Mouse (Mus musculus) heart, embryonic 12.5 days (tissue): ENCODE results near the gene BC034090. TPM values are rescaled to one million over a fixed set of nuclear protein-coding genes. Genes with fewer than 3 reads are reported as not detected.
"Not testable (repeated sequence)": the region's sequence is repeated elsewhere in the genome, so short reads cannot be mapped to it uniquely, and the experiment has no call there.

Experiments used
- ATAC-seq: fragments of 200-750 bp; cut with Nextera tagmentation; 2 replicates; pipeline ENCODE4 v1.8.0; 2017; ENCODE audit warnings: moderate TSS enrichment, moderate library complexity; ENCODE audit not compliant: insufficient number of reproducible peaks, low FRiP score
- H3K27ac ChIP-seq: fragments of 300-500 bp; sonication (generic); 2 replicates; pipeline ENCODE4 v1.5.1; 2016; ENCODE audit warnings: mild to moderate bottlenecking, moderate library complexity; ENCODE audit not compliant: poor library complexity, severe bottlenecking
- H3K27me3 ChIP-seq: fragments of 300-500 bp; sonication (generic); replicated peaks from 2 replicates; pipeline ENCODE4 v1.6.1; 2016; ENCODE audit warnings: mild to moderate bottlenecking, moderate library complexity
- H3K36me3 ChIP-seq: fragments of 300-500 bp; sonication (generic); 2 replicates; pipeline ENCODE4 v1.6.1; 2016; ENCODE audit warnings: mild to moderate bottlenecking, moderate library complexity
- H3K4me1 ChIP-seq: fragments of 300-500 bp; sonication (generic); replicated peaks from 2 replicates; pipeline ENCODE4 v1.6.1; 2016; ENCODE audit warnings: mild to moderate bottlenecking
- H3K4me2 ChIP-seq: fragments of 300-500 bp; sonication (generic); 2 replicates; pipeline ENCODE4 v1.6.1; 2016; ENCODE audit warnings: mild to moderate bottlenecking, moderate library complexity
- H3K4me3 ChIP-seq: fragments of 300-500 bp; sonication (generic); 2 replicates; pipeline ENCODE4 v1.5.1; 2016; ENCODE audit warnings: mild to moderate bottlenecking
- H3K9ac ChIP-seq: fragments of 300-500 bp; sonication (generic); 2 replicates; pipeline ENCODE4 v1.6.1; 2016; ENCODE audit warnings: mild to moderate bottlenecking, moderate library complexity
- H3K9me3 ChIP-seq: fragments of 300-500 bp; sonication (generic); replicated peaks from 2 replicates; pipeline ENCODE4 v1.6.1; 2016; ENCODE audit warnings: mild to moderate bottlenecking, moderate library complexity
- WGBS: fragments of 180-500 bp; shearing (Covaris S2); methylation state at CpG from one replicate; pipeline ENCODE4 v1.1.7; 2016; 5-methylcytosine and 5-hydroxymethylcytosine counted together
- polyA plus RNA-seq: library from polyadenylated mRNA; unstranded; fragments of >200 nt; fragmentation: Nextera tagmentation; extraction: Ambion mirVana; gene quantifications from 2 replicates; pipeline ENCODE4 v1.2.1, GENCODE M21; 2016

Gene BC034090
- polyA plus RNA-seq, 1 experiment from 2014 or later = 9.0 TPM

DNA sequence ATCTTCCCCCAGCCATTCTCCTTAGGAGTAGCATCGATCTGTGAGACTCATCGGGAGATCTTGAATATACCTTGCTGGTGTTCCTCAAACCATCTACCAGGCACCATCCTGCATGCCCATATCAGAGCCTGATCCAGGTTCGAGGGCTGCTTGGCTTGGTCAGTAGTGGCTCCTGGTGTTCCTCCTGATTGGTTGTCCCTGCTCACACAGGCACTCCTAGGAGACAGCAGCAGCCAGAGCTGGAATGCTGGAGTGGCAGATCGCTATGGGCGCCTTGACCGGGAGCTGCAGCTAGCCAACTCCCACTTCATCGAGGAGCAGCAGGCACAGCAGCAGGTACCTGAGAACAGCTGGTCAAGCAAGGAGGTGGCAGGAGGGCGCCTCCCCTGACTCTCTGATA, 53.0 kb downstream of the BC034090 start:
- WGBS = 76% methylated on average over 8 of the region's 8 CpGs
- H3K27ac ChIP-seq = no peak overlapping the region
- H3K9ac ChIP-seq = no peak overlapping the region
- no peak overlapping the region for H3K4me3 ChIP-seq
- no peaks in the 10 kb centered on the region for H3K27me3 ChIP-seq
- no peaks in the 10 kb centered on the region for H3K9me3 ChIP-seq
- peaks cover 14% of the 10 kb centered on the region for H3K4me1 ChIP-seq
- peaks cover 74% of the 10 kb centered on the region for H3K36me3 ChIP-seq
- no peak overlapping the region for H3K4me2 ChIP-seq
- no peak for ATAC-seq

DNA sequence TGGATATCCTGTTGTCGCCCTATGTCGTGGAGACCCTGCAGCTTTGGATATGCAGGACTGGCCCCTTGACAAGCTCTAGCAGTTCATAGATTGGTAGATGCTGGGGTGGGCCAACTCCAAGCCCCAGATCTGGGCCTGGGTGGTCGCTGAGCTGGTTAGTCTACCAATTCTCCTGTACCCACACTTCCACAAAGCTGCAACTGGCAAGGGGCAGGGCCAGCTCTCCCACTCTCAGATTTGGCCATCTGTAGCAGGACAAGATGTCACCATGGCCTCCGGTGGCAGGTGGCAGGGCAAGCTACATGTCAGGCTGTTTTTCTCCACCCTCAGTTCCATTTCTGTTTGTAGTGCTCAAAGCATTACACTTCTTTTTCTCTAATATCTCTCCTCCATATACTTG, 55.6 kb downstream of the BC034090 start:
- peaks cover 15% of the 10 kb centered on the region for H3K4me1 ChIP-seq
- H3K27ac ChIP-seq = no peak overlapping the region
- H3K9ac ChIP-seq = no peak overlapping the region
- H3K27me3 ChIP-seq = no peaks in the 10 kb centered on the region
- 89% methylated on average over 4 of the region's 4 CpGs for WGBS
- H3K4me2 ChIP-seq = no peak overlapping the region
- peaks cover 54% of the 10 kb centered on the region for H3K36me3 ChIP-seq
- H3K9me3 ChIP-seq = no peaks in the 10 kb centered on the region
- ATAC-seq = no peak
- no peak overlapping the region for H3K4me3 ChIP-seq

DNA sequence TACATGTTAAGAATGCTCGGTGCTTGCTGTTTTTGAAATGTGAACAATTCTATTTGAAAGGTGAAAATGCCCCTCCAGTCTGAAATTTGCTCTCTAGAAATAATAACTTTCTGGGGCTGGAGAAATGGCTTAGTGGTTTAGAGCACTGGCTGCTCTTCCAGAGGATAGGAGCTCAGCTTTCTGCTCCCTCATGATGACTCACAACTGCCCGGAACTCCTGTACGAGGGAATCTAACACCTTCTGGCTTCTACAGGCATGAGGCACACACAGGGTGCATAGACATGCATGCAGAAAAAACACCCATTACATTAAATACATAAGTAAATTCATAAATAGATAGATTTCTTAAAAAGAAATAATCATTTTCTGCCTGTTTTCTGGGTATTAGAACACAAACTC, 60.1 kb downstream of the BC034090 start:
- 61% methylated on average over 3 of the region's 3 CpGs for WGBS

DNA sequence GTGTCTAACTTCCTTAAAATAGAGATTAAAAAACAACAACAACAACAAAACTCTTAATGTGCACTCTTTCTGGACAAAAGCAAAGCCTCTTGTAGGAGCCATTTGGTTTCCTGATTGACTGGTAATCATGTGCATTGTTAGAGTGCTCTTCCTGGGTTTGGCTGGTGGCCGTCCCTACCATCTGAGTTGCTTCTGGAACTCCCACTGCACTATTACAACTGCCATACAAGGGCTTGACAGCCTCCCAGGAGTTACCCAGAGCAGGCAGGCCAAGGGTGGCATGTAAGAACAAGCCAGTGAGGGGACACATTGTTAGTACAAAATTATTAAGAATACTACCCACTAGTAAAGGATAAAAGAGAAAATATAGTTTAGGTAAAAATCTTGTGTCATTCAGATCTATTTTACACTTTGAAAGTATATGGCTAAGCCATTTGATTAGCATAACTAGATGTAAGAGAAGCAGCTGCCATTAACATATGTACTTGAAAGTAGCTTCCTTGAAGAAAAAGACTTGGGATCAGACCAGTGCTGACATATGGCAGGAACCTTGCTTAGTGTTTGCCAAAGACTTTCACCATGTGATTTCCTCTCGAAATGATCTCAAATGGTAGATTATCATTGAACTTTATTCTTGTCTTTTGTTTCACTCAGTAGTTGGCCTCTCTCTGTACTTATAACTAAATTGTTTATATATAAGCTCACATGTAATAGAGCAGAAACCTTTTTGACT, 65.9 kb downstream of the BC034090 start:
- WGBS = 78% methylated on average over 2 of the region's 2 CpGs
- Histone ChIP-seq H3K9ac (no peak overlapping the region), H3K9me3 (no peaks in the 10 kb centered on the region), H3K4me3 (no peak overlapping the region), H3K27ac (no peak overlapping the region), H3K27me3 (no peaks in the 10 kb centered on the region), H3K4me2 (no peak overlapping the region), H3K36me3 (peaks cover 71% of the 10 kb centered on the region), H3K4me1 (peaks cover 9% of the 10 kb centered on the region)
- ATAC-seq = no peak

More for the DNA sequence above, 60.1 kb downstream of the BC034090 start:
- Histone ChIP-seq H3K4me2 (no peak overlapping the region), H3K36me3 (peaks cover 44% of the 10 kb centered on the region), H3K27ac (no peak overlapping the region), H3K27me3 (no peaks in the 10 kb centered on the region), H3K4me1 (peaks cover 13% of the 10 kb centered on the region), H3K4me3 (no peak overlapping the region), H3K9ac (no peak overlapping the region), H3K9me3 (no peaks in the 10 kb centered on the region)
- no peak for ATAC-seq

DNA sequence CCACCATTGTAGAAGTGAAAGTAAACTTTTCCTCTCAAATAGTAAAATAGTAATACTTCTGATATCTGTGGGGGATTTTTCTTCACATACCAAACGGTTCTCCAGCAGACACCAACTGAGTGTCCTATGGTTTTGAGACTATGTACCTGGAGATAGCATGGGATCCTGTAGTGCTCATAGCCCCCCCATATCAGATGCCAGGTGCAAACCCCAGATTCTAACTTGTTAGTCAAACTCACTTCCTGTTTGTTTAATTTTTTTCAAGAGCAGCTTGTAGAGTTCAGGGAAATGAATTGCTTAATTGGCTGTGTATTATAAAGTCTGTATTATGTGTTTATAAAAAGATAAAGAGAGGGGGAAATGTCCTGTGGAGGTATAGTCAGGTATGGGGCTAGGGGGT, 69.8 kb downstream of the BC034090 start:
- 84% methylated on average over 1 of the region's 1 CpGs for WGBS
- Histone ChIP-seq H3K4me2 (no peak overlapping the region), H3K27me3 (no peaks in the 10 kb centered on the region), H3K4me1 (peaks cover 6% of the 10 kb centered on the region), H3K9ac (no peak overlapping the region), H3K27ac (no peak overlapping the region), H3K9me3 (no peaks in the 10 kb centered on the region), H3K4me3 (no peak overlapping the region), H3K36me3 (peaks cover 50% of the 10 kb centered on the region)
- ATAC-seq = no peak

DNA sequence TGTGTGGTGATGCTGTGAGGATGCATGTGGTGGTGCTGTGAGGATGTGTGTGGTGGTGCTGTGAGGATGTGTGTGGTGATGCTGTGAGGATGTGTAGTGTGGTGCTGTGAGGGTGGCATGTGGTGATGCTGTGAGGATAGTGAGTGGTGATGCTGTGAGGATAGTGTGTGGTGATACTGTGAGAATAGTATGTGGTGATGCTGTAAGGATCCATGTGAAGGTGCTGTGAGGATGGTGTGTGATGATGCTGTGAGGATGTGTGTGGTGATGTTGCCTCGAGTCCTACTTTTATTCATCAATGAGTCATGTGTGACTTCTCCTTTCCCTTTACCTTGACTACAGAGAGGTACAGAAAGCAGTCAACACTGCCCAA, 70.6 kb downstream of the BC034090 start:
- not testable (repeated sequence) for H3K9me3 ChIP-seq, H3K9ac ChIP-seq, ATAC-seq, H3K4me3 ChIP-seq, H3K27me3 ChIP-seq, H3K4me2 ChIP-seq, H3K4me1 ChIP-seq, H3K27ac ChIP-seq
- peaks cover 43% of the 10 kb centered on the region for H3K36me3 ChIP-seq
- WGBS = 91% methylated on average over 1 of the region's 1 CpGs

DNA sequence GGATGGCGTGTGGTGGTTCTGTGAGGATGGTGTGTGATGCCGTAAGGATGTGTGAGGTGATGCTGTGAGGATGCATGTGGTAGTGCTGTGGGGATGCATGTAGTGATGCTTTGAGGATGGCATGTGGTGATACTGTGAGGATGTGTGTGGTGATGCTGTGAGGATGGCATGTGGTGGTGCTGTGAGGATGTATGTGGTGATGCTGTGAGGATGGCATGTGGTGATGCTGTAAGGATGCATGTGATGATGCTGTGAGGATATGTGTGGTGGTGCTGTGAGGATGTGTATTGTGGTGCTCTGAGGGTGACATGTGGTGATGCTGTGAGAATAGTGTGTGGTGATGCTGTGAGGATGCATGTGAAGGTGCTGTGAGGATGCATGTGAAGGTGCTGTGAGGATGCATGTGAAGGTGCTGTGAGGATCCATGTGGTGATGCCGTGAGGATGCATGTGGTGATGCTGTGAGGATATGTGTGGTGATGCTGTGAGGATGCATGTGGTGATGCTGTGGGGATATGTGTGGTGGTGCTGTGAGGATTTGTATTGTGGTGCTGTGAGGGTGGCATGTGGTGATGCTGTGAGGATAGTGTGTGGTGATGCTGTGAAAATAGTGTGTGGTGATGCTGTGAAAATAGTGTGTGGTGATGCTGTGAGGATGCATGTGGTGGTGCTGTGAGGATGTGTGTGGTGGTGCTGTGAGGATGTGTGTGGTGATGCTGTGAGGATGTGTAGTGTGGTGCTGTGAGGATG, 71.2 kb downstream of the BC034090 start:
- no peak overlapping the region for H3K4me2 ChIP-seq
- peaks cover 6% of the 10 kb centered on the region for H3K4me1 ChIP-seq
- H3K9me3 ChIP-seq = no peaks in the 10 kb centered on the region
- peaks cover 38% of the 10 kb centered on the region for H3K36me3 ChIP-seq
- no peak overlapping the region; the same call in 1 of the 2 replicates for H3K9ac ChIP-seq
- H3K27ac ChIP-seq = no peak overlapping the region
- no peak for ATAC-seq
- H3K27me3 ChIP-seq = no peaks in the 10 kb centered on the region
- 88% methylated on average over 3 of the region's 3 CpGs for WGBS
- H3K4me3 ChIP-seq = no peak overlapping the region

DNA sequence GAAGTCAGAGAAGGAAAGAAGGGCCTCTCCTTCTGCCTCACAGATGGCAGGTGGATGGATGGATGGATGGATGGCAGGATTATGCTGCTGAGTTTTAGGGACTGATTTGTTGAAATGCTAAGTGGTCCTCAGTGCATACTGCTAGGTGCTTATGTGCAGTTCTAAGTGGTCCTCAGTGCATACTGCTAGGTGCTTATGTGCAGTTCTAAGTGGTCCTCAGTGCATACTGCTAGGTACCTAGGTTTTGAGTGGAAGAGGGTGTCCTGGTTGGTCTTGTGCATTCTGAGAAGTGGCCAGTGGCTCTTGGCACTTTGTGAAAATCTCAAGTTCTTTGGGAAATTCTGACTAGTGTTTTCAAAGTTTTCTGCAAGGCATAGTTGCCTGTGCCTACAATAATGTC, 74.3 kb downstream of the BC034090 start:
- no peak overlapping the region for H3K9ac ChIP-seq
- no peak overlapping the region for H3K4me2 ChIP-seq
- no peaks in the 10 kb centered on the region for H3K9me3 ChIP-seq
- H3K36me3 ChIP-seq = peaks cover 11% of the 10 kb centered on the region; the same call in 1 of the 2 replicates
- ATAC-seq = no peak
- no peaks in the 10 kb centered on the region for H3K27me3 ChIP-seq
- peaks cover 6% of the 10 kb centered on the region for H3K4me1 ChIP-seq
- H3K4me3 ChIP-seq = no peak overlapping the region
- no peak overlapping the region for H3K27ac ChIP-seq

DNA sequence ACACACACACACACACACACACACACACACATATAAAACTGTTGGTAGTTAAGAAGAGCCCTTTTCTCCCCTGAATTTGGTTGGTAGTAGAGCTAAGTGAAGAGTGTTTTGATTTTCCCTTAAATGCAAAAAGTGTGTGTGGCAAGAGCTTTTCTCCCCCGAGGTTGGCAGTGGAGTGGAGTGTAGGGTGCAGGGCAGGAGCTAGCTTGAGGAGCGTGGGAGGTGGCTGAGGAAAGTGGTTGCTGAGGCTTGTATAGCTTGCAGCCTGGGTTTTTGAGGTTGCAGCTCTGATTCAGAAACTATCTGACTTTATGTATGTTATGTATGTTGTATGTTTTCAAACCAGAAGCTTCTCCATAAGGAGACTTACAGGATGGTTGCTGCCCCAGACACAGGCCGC, 76.8 kb downstream of the BC034090 start:
- Histone ChIP-seq H3K4me3 (no peak overlapping the region), H3K4me1 (peaks cover 20% of the 10 kb centered on the region), H3K9ac (no peak overlapping the region), H3K4me2 (no peak overlapping the region), H3K27me3 (no peaks in the 10 kb centered on the region), H3K27ac (no peak overlapping the region), H3K9me3 (no peaks in the 10 kb centered on the region), H3K36me3 (no peaks in the 10 kb centered on the region)
- WGBS = 72% methylated on average over 3 of the region's 3 CpGs
- ATAC-seq = no peak
